Mouse (Mus musculus) c-Kit-positive CD71-positive TER-119-positive erythroid progenitor cells, embryonic 14.5 days (primary cell): ENCODE data around the gene Homez.
A peak's percentile ranks its signal among the peaks of the same experiment; 100 is the strongest.

Experiments used
- DNase-seq: peaks from one replicate; pipeline ENCODE4 v3.0.0-alpha.2; 2013; ENCODE audit warnings: low spot score

Gene Homez

GRCm38 (mm10) chr14:54868026-54868425 lies 2.7 kb downstream of the Homez start:
- no peak for DNase-seq

DNA sequence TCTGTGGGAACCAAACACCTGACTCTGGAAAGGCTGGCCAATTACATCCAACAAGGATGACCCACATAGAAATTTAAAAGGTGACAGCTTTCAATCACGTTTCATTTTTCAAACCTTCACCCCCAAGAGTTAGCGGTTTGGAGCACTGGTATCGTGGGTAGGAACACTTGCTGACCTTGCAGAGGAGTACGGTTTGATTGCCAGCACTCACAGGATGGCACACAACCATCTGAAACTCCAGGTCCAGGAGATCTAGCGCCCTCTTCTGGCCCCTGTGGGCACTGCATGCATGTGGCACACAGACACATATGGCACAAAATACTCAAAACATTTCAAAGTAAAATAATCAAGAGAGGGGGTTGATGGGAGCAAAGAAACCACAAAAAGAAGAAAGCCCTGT lies 3.8 kb downstream of the Homez start:
- peak; percentile 20 for DNase-seq

- DNase-seq, result no peak
These were observed 4.5 kb downstream of the Homez start for GRCm38 (mm10) chr14:54866268-54866667.

DNA sequence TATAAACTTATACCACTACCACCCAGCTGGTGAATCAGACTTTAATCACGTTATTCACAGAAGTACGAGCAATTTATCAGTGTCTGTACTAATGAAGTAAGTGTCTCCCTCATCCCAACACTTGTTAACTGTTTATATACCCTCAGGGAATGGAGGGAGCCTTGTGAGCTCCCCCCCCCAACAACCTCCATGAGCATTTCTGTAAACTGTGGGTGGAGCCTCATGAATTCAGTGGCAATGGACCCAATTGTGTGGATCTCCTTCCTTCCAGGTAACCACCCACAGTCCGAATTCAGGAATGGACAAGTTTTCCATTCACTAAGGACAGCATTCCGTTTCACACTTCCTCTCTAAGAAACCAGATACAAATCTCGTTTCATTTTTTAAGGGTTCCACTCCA lies 5.1 kb downstream of the Homez start:
- DNase-seq, result no peak

DNA sequence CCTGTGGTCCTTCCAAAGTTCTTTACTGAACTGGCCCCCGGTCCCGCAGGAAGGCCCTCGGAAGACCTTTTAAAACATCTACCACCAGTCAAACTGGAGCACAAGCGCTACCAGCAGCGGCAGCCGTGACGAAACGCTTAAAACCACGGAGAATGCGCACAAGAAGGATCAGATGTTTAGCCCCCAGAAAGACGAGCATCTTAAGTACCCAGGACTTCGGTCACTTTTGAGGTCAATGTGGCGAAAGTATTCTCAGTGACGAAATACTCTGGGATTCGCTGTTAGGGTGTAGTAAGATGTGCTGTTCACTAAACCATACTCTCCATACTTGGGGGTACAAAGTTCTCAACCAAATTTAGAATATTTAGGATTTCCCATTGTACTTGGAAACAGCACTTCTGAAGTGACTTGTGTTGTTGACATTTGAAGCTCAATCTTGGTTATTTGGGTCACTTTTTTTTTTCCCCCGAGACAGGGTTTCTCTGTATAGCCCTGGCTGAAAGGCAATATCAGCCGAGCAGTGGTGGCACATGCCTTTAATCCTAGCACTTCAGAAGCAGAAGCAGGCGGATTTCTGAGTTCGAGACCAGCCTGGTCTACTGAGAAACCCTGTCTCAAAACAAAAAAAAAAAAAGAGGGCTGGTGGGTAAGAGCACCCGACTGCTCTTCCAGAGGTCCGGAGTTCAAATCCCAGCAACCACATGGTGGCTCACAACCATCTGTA lies 6.3 kb downstream of the Homez start:
- no peak for DNase-seq

GRCm38 (mm10) chr14:54863501-54864312 lies 7.1 kb downstream of the Homez start:
- DNase-seq, result peak; percentile 81

DNA sequence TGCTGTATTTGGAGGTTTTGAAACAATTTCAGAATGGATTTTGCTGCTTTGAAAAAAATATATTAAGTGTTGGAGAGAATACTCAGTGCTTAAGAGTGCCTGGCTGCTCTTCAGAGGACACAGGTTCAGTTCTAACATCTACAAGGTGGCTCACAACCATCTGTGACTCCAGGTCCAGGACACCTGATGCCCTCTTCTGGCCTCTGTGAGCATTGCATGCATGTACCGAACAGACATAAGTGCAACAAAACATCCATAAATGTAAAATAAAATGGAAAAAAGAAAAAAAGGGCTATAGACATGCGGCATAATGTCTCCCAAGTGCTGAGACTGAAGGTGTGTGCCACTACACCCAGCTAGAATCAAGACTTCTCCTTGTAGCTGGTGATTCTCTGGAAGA lies 10.2 kb downstream of the Homez start:
- DNase-seq, result peak; percentile 45

DNA sequence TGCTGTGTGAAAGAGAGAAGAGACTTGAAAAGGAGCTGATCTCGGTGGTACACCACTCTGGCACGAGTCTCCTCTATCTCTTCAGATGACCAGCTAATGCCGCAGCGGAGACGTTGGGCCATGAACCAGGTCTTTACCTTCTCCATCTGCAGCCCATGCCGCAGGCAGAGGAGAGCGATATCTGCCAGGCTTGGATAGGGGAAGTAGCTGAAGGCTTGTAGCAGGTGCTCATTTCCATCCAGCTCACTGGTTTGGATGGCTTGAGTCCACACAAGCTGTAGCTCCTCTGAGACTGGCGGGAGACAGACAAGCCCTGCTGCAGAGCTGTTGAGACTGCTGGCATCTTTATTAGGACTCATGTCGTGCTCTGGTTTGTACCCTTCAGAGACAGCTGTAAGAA lies 12.9 kb downstream of the Homez start:
- no peak for DNase-seq

DNA sequence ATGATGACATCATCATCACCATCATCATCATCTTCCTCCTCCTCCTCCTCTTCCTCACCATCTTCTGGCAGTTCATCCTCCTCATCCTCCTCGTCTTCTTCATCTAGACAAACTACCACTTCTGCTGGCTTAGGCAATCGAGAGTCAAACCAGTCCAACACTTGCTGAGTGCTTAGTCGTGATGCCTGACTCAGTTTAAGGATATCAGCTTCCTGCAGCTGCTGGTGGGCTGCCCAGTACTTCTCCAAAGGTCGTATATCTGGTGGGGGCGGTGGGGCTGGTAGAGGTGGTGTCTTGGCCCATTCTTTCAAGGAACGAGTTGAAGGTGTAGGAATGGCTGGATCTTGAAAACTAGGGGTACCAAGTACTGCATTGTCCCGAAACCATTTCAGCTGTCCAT lies 14.1 kb downstream of the Homez start:
- DNase-seq, result no peak

DNA sequence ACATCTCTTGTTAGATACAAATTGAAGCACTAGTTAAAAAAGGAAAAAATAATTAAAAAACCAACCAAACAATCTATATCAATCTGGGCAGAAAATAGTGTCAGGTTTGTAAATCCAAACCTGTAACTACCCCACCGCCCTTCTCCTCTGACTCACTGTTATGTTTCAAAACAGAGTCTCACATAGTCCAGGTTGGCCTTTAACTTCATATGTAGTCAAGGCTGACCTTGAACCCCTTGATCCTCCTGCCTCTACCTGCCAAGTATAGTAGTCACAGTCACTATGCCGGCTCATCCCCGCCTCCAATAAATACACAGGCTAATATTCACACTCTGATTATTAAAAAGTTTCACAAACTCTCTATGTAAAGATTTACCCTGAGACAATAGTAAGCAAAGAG lies 15.0 kb downstream of the Homez start:
- DNase-seq, result no peak

- peak; percentile 19 for DNase-seq
These were observed 27.3 kb downstream of the Homez start for GRCm38 (mm10) chr14:54843461-54843860.

- DNase-seq, result no peak
These were observed 47.0 kb downstream of the Homez start for GRCm38 (mm10) chr14:54823716-54824115.

GRCm38 (mm10) chr14:54822301-54822700 lies 48.5 kb downstream of the Homez start:
- DNase-seq, result no peak

DNA sequence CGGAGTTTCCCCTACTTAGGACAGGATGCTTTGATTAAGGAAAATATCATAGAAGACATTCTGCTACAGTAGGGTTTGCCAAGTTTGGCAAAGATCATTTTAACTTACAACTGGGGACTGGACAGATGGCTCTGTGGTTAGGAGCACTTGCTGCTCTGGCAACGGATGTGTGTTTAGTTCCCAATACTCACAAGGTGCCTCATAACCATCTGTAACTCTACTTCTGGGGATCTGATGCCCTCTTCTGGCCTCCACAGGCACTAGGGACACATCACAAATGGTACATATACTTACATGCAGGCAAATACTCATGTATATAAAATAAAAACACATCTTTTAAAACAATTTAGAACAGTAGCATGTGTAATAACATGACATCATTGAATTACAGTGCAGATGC lies 53.0 kb downstream of the Homez start:
- no peak for DNase-seq

GRCm38 (mm10) chr14:54815737-54816136 lies 55.0 kb downstream of the Homez start:
- DNase-seq, result no peak

- no peak for DNase-seq
These were observed 56.8 kb downstream of the Homez start, which contains the start of gene Rnf212b for GRCm38 (mm10) chr14:54813991-54814390. Gene Rnf212b, plus strand, starts transcription at chr14:54814141.

DNA sequence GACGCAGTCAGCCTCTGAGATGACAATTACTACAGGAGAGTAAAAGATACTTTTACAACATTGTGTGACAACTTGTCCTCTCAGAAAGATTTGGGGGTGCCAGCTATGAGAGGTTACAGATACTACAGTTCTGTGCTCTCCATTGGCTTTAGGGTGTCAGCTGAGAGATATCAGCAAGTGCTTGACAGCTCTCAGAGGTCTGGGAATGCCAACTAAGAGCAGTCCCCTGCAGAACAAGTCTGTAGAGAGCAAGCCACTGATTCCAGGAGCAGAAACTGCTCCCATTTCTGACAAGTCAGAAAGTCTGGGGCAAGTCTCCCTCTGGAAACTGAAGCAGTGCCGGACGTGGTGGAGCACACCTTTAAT lies 61.1 kb downstream of the Homez start:
- DNase-seq, result no peak

DNA sequence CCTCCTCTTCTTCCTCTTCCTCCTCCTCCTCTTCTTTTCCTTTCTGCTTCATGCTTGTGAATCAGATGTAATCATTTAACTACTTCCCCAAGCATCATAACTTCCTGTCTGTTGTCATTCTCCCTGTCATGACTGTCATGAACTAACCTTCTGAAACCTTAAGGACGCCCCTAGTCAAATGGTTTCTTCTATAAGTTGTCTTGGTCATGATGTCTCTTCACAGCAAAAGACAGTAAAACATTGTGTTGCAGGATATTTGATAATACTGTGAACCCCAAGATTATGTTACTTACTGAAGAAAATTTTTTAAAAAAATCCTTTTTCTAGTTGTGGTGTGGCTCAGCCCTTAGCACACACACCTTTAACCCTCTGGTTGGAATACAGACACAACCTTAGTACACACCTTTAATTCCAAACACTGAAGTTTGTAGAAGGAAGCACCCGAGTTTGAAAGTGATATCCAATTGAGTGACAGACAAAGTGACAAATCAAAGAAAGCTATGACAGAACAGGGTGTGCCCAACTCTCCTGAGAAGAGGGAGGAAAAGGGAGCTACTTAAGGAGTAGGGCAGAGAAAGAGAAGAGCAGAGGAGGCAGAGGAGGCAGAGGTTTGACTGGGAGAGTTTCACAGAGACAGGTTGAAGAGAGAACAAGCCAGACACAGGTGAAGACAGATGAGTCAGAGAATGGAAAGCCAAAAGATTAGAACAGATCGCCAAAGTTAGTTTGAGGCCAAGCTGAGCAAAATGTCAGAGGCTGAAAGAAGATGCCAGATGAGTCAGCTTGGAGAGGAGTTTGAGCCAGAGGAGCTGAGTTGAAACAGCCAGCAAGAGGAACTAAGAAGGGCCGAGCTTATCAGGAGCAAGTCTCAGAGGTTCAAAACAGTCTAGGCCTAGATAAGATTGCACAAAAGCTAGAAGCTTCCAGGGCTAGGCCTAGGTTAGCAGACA lies 61.8 kb downstream of the Homez start:
- no peak for DNase-seq

- DNase-seq, result no peak
These were observed 64.6 kb downstream of the Homez start for GRCm38 (mm10) chr14:54806124-54806523.
